Mouse (Mus musculus) heart, embryonic 14.5 days (tissue): Measurements from ENCODE around the gene Gm49342. TPM values are rescaled to one million over a fixed set of nuclear protein-coding genes. Genes with fewer than 3 reads are reported as not detected.
A peak's percentile ranks its signal among the peaks of the same experiment; 100 is the strongest.
"Not testable (repeated sequence)": the region's sequence is repeated elsewhere in the genome, so short reads cannot be mapped to it uniquely, and the experiment has no call there.

Source experiments
- ATAC-seq: fragments of 200-750 bp; cut with Nextera tagmentation; 2 replicates; pipeline ENCODE4 v1.8.0; 2017; ENCODE audit warnings: low read depth, moderate TSS enrichment; ENCODE audit not compliant: insufficient number of reproducible peaks, insufficient read depth, low FRiP score
- H3K27ac ChIP-seq, 2 experiments: fragments of 200-500 bp in 1 of 2; fragments of 300-500 bp in 1 of 2; sonication (generic) in 1 of 2; replicated peaks in 1 of 2; 2 replicates each; pipeline ENCODE4 v1.5.1; 2012 to 2014; ENCODE audit warnings: low read depth in 2 of 2, low read length in 2 of 2, control low read depth in 1 of 2, mild to moderate bottlenecking in 1 of 2, mixed read lengths in 1 of 2; ENCODE audit not compliant: control insufficient read depth in 1 of 2, insufficient read depth in 1 of 2
- H3K27me3 ChIP-seq: fragments of 300-500 bp; sonication (generic); 2 replicates; pipeline ENCODE4 v1.6.1; 2014; ENCODE audit warnings: mild to moderate bottlenecking, low read length, control low read depth; ENCODE audit not compliant: control insufficient read depth, insufficient read depth
- H3K36me3 ChIP-seq: fragments of 300-500 bp; sonication (generic); 2 replicates; pipeline ENCODE4 v1.6.1; 2014; ENCODE audit warnings: mild to moderate bottlenecking, control low read depth, low read length, mixed read lengths; ENCODE audit not compliant: control insufficient read depth, insufficient read depth
- H3K4me1 ChIP-seq, 2 experiments: fragments of 200-500 bp in 1 of 2; fragments of 300-500 bp in 1 of 2; sonication (generic) in 1 of 2; 2 replicates each; pipeline ENCODE4 v1.6.1; 2012 to 2014; ENCODE audit warnings: low read length in 2 of 2, control low read depth in 1 of 2, mixed read lengths in 1 of 2; ENCODE audit not compliant: control insufficient read depth in 2 of 2, insufficient read depth in 2 of 2
- H3K4me2 ChIP-seq: fragments of 300-500 bp; sonication (generic); 2 replicates; pipeline ENCODE4 v1.6.1; 2014; ENCODE audit warnings: mild to moderate bottlenecking, low read length
- H3K4me3 ChIP-seq, 2 experiments: fragments of 200-500 bp in 1 of 2; fragments of 300-500 bp in 1 of 2; sonication (generic) in 1 of 2; 2 replicates each; pipeline ENCODE4 v1.5.1; 2012 to 2014; ENCODE audit warnings: low read length in 2 of 2, mild to moderate bottlenecking in 2 of 2, control low read depth in 1 of 2, low read depth in 1 of 2, moderate library complexity in 1 of 2; ENCODE audit not compliant: control insufficient read depth in 1 of 2, insufficient read depth in 1 of 2
- H3K9ac ChIP-seq: fragments of 300-500 bp; sonication (generic); 2 replicates; pipeline ENCODE4 v1.6.1; 2014; ENCODE audit warnings: mild to moderate bottlenecking, low read length
- H3K9me3 ChIP-seq: fragments of 300-500 bp; sonication (generic); 2 replicates; pipeline ENCODE4 v1.6.1; 2016; ENCODE audit warnings: low read length, control low read depth; ENCODE audit not compliant: control insufficient read depth
- WGBS: fragments of 180-500 bp; shearing (Covaris S2); extraction: QIAGEN DNeasy Blood & Tissue Kit; methylation state at CpG from one replicate; pipeline ENCODE4 v1.1.7; 2014; 5-methylcytosine and 5-hydroxymethylcytosine counted together
- polyA plus RNA-seq: library from polyadenylated mRNA; unstranded; fragments of >200 nt; fragmentation: Nextera tagmentation; extraction: Ambion mirVana; gene quantifications from 2 replicates; pipeline ENCODE4 v1.2.1, GENCODE M21; 2014

Gene Gm49342
- polyA plus RNA-seq, 1 experiment from 2014 or later: not detected

DNA sequence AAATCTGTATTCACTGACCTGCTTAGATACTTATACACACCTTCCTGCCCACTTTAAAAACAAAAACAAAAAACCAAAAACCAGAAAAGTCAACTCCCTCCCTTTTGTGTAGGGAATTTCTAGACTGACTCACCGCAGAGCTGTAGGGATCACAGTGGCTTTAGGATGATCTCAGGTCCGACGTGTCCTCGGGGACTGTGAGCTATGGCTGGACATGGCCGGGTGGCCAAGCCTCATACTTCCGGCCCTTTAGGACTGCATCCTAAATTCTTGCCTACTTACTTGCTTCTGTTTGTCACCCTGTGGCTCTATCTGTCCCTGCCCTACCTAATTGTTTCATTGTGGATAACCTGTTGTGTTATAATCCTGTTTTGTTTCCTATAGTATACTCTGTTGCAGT lies 12.4 kb downstream of the Gm49342 start:
- not testable (repeated sequence) for H3K27ac ChIP-seq, H3K4me1 ChIP-seq, H3K36me3 ChIP-seq, ATAC-seq, H3K4me3 ChIP-seq, H3K9me3 ChIP-seq, H3K9ac ChIP-seq, H3K27me3 ChIP-seq
- H3K4me2 ChIP-seq: peak overlapping the region; percentile 53
- 82% methylated on average over 6 of the region's 6 CpGs for WGBS

DNA sequence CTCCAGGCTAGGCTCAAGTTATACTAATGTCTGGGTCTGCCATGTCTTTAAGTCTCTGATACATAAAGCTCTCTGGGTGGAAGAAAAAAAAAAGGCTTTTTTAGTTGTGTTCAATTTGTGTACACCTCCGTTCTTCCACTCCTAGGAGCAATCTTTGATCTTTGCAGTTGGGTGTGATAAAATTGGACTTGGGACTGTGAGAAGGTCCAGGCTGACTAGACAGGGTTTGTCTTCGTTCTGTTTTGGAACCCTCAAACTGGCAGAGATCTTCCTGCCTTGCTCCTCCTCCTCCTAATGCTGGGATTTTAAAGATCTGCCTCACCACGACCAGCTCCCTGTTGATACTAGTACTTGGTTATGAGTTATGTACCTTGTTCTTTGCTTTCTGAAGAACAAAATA lies 12.8 kb downstream of the Gm49342 start:
- not testable (repeated sequence) for H3K36me3 ChIP-seq, H3K9ac ChIP-seq, H3K27me3 ChIP-seq, H3K4me3 ChIP-seq, H3K4me1 ChIP-seq, H3K4me2 ChIP-seq, ATAC-seq, H3K27ac ChIP-seq, H3K9me3 ChIP-seq
- 64% methylated on average over 3 of the region's 3 CpGs for WGBS

DNA sequence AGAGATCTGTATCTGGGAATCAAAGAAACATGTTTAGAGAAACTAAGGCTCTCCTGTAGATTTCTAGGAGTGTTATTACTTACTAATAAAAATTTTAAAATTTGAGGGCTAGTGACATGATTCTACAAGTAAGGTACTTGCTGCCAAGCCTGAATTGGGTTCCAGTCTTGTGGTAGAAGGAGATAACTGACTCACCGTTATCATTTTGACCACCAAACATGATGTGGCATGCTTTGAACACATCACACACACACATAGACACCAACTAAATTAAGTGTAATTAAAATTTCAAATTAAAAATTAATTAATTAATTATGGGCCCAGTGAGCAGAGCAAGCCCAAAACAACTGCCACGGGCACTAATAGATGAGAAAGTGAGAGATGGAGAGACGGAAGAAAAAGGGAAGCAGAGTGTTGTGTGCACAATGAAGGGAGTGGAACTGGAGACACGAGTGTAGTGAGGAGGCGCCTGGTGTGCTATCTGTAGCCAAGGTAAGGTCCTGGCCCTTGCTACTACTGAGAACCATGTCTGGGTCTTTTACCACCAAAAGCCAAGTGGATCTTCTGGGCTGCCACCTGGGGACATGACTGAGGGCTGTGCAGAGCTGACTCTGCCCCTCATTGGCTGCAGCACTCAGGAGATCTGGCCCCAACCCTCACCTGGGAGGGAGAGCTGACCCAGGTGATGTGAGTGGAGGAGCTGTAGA lies 14.1 kb downstream of the Gm49342 start:
- 87% methylated on average over 5 of the region's 5 CpGs for WGBS
- ATAC-seq, H3K4me3 ChIP-seq, H3K4me2 ChIP-seq, H3K36me3 ChIP-seq, H3K9ac ChIP-seq, H3K4me1 ChIP-seq, H3K27me3 ChIP-seq, H3K27ac ChIP-seq, H3K9me3 ChIP-seq: not testable (repeated sequence)

- ATAC-seq: no peak
- Histone ChIP-seq H3K36me3 (no peaks in the 10 kb centered on the region), H3K4me2 (no peak overlapping the region), H3K9me3 (no peaks in the 10 kb centered on the region; the same call in 1 of the 2 replicates), H3K27ac (no peak overlapping the region), H3K27me3 (no peaks in the 10 kb centered on the region), H3K4me3 (no peak overlapping the region), H3K9ac (no peak overlapping the region), H3K4me1 (peaks cover 4 to 6% of the 10 kb centered on the region in 2 experiments; a peak in 1 of 4 replicates)
- 83% methylated on average over 5 of the region's 5 CpGs for WGBS
Measured at GRCm38 (mm10) chr14:50968216-50968980, 24.1 kb downstream of the Gm49342 start.

DNA sequence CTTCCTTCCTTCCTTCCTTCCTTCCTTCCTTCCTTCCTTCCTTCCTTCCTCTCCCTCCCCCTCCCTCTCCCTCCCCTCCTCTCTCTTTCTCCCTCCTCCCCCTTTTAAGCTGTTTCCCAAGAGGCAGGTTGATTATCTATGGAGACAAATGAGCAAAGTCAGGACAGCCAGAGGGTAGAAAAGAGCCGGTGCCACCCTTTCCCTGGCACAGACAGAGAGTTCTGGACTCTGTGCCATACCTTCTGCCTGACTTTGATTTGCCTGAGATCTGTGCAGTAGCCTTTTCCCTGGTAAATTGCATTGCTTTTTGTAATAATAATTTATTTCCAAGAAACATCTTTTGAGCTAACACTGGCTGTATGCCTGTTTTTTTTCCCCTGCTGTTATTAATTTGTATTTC lies 24.7 kb downstream of the Gm49342 start:
- ATAC-seq: no peak
- Histone ChIP-seq H3K9me3 (no peaks in the 10 kb centered on the region; the same call in 1 of the 2 replicates), H3K27me3 (no peaks in the 10 kb centered on the region), H3K4me1 (peaks cover 4 to 6% of the 10 kb centered on the region in 2 experiments; a peak in 1 of 4 replicates), H3K9ac (no peak overlapping the region), H3K4me3 (no peak overlapping the region), H3K4me2 (peak overlapping the region; percentile 24), H3K36me3 (no peaks in the 10 kb centered on the region), H3K27ac (no peak overlapping the region)
- WGBS: 23% methylated on average over 1 of the region's 1 CpGs

- Histone ChIP-seq H3K9me3 (no peaks in the 10 kb centered on the region), H3K27ac (0 out of 4 replicates have a peak overlapping the region, but pooled peaks of 1 of the 2 experiments have one; percentile 35), H3K4me2 (peak overlapping the region; percentile 24), H3K36me3 (no peaks in the 10 kb centered on the region), H3K9ac (no peak overlapping the region), H3K4me1 (peaks cover 4 to 6% of the 10 kb centered on the region in 2 experiments; a peak in 1 of 4 replicates), H3K4me3 (no peak overlapping the region), H3K27me3 (no peaks in the 10 kb centered on the region)
- no peak for ATAC-seq
- 22% methylated on average over 12 of the region's 12 CpGs for WGBS
Measured at GRCm38 (mm10) chr14:50969558-50970544, 25.5 kb downstream of the Gm49342 start.

DNA sequence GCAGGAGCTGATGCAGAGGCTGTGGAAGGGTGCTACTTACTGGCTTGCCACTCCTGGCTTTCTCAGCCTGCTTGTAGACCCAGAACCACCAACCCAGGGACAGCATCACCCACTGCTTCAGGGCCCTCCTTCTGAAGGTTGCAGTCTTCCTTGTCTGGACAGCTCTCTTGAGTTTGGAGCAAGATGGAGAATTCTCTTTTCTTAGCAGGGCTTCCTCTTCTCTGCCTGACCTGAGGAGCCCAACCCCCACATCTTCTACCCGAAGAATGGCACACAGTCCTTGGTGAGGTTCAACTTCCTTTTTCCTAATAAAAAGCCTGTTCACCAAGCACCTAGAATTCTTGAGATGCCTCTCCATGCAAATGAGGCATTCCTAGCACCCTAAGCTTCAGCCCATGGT lies 26.5 kb downstream of the Gm49342 start:
- H3K27me3 ChIP-seq: no peaks in the 10 kb centered on the region
- H3K9ac ChIP-seq: no peak overlapping the region
- no peak overlapping the region for H3K4me3 ChIP-seq
- no peak overlapping the region for H3K27ac ChIP-seq
- no peak for ATAC-seq
- no peaks in the 10 kb centered on the region for H3K9me3 ChIP-seq
- peaks cover 4 to 6% of the 10 kb centered on the region in 2 experiments; a peak in 1 of 4 replicates for H3K4me1 ChIP-seq
- WGBS: 59% methylated on average over 1 of the region's 1 CpGs
- no peak overlapping the region for H3K4me2 ChIP-seq
- no peaks in the 10 kb centered on the region for H3K36me3 ChIP-seq
